Mouse (Mus musculus): ENCODE measurements at regions not wholly inside any gene's neighbourhood (a gene's known extent, or its start where the extent isn't known, plus 50 kb on each side); places are given as distances from the start of the nearest gene placed in this dataset.
"Not testable (repeated sequence)": the region's sequence is repeated elsewhere in the genome, so short reads cannot be mapped to it uniquely, and the experiment has no call there.

DNA sequence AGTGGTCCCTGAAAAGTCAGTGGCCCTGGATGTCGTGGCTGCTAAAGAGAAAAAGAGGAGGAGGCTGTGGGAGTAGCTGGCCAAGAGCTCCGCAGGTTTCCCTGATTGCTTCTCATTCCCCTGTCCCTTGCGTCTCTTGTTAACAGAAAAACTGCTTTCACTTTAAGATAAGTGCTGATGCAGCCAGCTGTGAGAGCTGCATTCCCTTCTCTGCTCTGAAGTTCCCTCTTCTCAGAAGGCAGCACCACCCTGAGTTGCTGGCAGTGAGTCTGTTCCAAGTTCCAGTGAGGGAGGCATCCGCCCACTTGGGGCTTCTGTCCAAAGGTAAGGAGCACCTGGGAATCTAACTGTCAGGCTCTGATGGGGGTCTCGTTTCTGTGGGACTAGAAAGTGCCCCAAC lies 63.5 kb downstream of the Olfr693 start:
- intact Hi-C loops (cut with DNase I), result not testable (repeated sequence)

GRCm38 (mm10) chr7:106612723-106613122 lies 67.7 kb downstream of the Olfr693 start:
- intact Hi-C loops (cut with DNase I), result no loop called here
- DNase-seq (ENCODE audit: low spot score), result no peak

More for the DNA sequence above, 63.5 kb downstream of the Olfr693 start:
- DNase-seq (ENCODE audit: low spot score), result not testable (repeated sequence)

DNA sequence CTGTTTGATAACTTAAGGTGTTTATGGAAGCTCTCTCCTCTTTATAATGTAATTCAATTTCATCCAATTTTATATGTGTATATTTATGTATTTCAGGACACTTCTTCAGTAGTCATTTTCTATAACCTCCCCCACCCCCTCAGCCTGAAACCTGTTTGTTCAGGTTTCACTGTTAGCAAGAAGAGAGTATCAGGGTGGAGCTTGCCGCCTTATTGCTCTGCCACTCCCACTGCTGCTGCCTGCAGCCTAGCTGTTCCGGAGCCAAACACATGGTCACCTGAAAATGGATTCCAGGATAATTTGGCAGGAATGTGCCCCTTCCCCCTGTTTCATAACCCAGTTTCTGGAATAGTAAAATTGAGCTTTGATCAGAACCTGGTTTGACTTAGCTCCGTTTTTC lies 100.0 kb downstream of the Olfr693 start:
- intact Hi-C loops (cut with DNase I), result no loop called here
- DNase-seq (ENCODE audit: low spot score), result no peak

GRCm38 (mm10) chr7:106568251-106568650 lies 112.1 kb downstream of the Olfr693 start:
- DNase-seq (ENCODE audit: low spot score); intact Hi-C loops (cut with DNase I): not testable (repeated sequence)

- intact Hi-C loops (cut with DNase I), result no loop called here
- no peak for DNase-seq (ENCODE audit: low spot score)
Measured at GRCm38 (mm10) chr7:106550881-106551575, 129.4 kb downstream of the Olfr693 start.

DNA sequence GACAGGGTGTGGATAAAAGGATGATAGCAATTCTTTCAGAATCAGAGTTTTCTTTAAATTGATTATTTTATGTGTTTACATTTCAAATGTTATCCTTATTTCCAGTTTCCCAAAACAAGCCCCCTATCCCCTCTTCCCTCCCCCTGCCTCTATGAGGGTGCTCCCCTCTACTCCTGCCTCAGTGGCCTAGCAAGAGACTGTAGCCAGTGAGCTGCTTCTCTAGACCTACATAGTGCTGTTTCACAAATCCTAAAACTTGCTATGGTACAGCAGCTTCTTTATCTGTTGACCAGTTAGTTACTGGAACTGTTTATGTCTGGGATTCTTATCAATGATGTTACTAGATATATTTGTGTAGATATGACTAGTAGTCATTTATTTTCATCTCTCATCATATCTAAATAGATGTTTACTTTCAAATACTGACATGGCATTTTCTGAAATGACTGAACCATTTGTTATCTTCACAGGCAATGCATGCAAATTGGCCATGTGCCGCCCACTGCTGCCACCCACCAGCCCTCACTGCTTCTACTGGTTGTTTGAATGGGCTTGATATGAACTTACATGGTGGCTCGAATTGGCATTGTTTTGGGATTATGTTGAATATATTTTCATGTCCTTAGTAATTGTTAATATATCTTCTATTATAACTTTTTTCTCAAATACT lies 150.8 kb downstream of the Olfr693 start:
- DNase-seq (ENCODE audit: low spot score); intact Hi-C loops (cut with DNase I): not testable (repeated sequence)

- intact Hi-C loops (cut with DNase I), result not testable (repeated sequence)
- peak; percentile 4 for DNase-seq (ENCODE audit: low spot score)
Measured at GRCm38 (mm10) chr7:106529023-106529422, 151.4 kb downstream of the Olfr693 start.

GRCm38 (mm10) chr7:106494851-106495250 lies 185.5 kb downstream of the Olfr693 start:
- no peak for DNase-seq (ENCODE audit: low spot score)
- intact Hi-C loops (cut with DNase I), result no loop called here

All from heart, postnatal 25 days (tissue).